Mouse (Mus musculus) embryo, embryonic 11 days (tissue): ENCODE measurements around the gene Id3.
"Not testable (repeated sequence)": the region's sequence is repeated elsewhere in the genome, so short reads cannot be mapped to it uniquely, and the experiment has no call there.

Experiments
- DNase-seq: peaks from one replicate; pipeline ENCODE4 v3.0.0-alpha.2; 2015

Id3 gene

DNA sequence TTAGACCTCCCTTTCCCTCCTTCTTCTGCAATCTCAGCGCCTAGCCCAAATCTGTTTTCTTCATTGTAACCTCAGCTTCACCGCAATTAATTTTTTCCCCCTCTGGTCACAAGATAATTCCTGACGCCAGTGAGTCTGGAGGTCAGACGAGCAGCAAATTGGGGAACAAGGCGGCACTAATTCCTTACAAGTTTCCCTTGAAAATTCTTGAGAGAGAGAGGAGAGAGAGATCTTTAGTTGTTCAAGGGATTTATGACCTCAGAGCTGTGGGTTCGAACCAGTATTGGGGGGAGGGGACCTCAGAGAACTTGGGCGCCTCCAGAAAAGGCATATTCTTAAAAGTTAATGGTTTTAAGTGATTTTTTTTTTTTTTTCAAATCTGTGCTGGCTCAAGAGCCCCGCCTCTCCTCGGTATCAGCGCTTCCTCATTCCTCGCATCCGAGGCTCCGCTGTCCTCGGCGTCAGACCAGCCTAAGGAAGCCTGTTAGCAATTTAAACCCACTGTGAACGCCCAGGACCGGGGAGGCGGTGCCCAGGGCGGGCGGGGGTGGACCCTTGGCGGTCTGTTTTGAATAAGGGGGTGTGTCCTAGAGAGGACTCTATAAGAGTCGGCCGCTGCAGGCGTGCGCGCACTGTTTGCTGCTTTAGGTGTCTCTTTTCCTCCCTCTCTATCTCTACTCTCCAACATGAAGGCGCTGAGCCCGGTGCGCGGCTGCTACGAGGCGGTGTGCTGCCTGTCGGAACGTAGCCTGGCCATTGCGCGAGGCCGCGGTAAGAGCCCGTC is at the start of gene Id3:
Gene Id3, plus strand, starts transcription at position 305 of the 784 bp plus-strand sequence.
- peak; percentile 97 for DNase-seq

DNA sequence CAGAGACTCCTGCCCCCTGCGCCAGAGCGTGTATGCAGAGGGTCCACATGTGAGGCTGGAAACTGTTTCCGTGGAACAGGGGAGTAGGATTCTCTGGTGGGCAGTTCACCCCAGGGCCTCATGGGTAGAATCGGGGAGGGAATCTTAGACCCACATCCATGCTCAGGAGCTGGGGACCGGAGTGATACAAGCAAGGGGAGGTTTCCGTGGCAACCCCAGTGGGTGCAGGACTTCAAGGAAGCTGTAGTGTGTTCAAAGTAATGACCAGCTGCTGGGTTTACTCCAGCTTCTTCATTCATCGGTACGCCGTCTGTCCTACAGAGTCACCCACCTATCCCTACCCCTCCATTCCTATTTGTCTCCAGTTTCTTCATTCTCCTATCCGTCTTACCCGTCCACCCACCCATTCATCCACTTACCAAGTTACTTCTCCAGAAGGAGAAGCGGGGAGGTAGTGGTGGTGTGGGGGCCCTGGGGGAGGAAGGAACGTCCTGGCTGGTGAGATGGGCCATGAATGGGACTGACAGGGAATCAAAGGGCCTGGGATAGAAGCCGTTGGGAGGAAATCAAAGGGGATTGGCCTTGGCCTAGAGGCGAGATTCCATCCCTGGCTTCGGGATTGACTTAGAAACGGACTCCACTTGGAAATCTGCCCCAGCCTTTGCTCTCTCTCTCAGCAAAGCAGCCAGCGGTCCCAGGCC is 48.6 kb upstream of the Id3 start:
- DNase-seq: no peak

DNA sequence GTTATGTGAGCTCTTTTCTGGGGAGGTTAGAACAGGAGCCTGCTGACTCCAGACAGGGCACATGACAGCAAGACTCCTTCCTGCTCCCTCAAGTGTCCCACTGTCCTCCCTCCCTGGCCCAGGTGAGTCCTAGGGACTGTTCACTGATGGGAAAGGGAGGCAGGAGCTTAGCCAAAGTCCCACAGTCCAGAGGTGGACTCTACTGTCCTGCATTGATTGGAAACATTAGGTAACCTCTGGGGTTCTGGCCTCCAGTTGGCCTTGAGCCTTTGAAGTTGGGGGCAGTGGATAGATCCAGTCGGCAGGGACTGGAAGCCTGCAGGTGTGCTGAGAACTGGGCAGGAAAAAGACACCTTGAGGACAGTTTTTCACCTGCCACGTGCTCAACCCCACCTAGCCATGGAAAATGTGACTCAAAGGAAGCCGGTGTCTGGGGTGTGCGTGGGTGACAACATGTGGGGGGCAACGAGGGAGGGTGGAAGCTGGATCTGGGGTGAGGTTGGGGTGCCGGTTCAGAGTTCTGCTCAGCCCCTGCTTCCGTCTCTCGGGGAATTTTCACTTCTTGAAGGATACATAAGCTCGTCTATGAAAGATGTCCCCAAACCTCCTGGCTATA is 47.7 kb upstream of the Id3 start:
- no peak for DNase-seq

DNA sequence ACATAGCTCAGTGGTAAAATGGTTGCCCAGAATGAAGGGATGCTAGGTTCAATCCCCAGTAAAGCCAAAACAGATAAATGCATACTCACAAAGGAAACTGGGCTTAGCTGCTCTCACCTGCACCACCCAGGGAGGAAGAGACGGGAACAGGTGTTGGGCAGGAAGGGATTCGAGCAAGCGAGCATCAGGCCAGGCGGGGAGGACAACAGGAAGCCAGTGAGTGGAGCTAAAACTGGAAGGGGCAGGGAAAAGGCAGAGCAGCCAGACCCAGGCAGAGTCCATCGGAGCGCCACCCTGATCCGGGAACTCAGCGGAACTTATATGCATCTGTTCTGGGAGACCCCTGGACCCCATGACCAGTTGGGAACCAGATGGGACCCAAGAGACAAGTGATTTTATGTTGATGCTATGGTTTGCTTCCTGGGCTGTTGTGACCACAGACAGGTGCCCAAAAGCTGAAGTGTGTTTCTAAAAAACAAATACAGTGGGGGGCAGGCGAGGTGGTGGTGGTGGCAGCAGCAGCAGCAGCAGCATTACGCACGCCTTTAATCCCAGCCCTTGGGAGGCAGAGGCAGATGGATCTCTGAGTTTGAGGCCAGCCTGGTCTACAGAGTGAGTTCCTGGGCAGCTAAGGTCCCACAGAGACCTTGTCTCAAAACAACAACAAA is 46.7 kb upstream of the Id3 start:
- no peak for DNase-seq

DNA sequence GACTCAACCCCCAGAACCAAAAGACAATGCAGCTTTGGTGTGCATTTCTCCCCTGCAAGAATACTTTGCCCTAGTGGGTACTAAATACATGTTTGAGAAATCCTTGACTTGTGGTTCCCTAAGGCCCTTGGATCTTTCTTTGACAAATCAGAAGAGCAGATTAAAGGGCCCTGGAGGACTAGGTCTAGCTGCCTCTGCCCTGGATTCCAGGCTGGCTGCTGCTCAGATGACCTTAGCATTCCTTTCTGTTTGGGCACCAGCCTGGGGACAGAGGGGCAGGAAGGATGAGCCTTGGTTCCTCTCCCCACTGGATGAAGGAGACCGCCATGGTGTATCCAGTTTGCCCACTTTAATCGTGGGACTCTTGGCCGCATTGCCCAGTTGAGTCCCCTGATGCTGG is 44.9 kb upstream of the Id3 start:
- no peak for DNase-seq

DNA sequence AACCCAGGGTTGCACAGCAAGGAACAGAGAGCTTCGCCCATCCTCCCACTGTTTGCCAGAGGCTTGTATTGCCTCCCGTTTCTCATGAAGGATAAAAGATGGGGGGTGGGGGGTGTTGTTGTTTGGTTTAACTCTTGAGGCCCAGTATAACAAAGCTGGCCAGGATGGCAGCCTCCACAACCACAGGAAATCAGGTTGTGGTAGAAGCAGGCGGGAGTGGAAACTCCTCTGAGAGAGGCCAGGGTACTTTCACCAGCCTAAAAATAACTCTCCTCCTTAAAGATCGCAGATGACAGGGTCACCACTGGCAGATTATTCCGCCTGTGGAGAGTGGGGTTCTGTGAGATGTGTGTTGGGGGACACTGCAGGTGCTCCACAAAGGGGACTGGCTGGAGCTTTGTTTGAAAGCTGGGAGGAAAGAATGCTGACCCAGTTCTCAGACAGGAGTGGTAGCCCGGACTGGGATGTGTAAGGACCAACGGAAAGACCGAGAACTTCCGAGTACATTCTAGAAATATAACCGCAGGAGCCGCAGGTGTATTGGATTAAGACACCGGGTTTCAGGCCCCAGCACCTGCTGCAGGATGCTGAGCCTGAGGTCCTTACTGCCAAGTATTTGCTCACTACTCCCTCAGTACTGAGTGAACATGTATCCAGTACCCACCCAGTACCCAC is 42.8 kb upstream of the Id3 start:
- no peak for DNase-seq

DNA sequence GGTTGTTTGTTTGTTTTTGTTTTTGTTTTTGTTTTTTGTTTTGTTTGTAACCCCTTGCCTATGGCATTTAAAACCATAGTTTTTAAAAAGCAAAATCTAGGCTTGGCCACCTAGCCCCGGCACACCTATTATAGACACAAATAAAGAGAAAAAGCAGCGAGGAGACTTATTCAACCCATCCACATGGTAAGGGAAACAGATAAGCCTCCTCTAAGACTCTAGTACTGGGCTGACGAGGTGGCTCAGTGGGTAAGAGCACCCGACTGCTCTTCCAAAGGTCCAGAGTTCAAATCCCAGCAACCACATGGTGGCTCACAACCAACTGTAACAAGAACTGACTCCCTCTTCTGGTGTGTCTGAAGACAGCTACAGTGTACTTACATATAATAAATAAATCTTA is 41.5 kb upstream of the Id3 start:
- DNase-seq: not testable (repeated sequence)

DNA sequence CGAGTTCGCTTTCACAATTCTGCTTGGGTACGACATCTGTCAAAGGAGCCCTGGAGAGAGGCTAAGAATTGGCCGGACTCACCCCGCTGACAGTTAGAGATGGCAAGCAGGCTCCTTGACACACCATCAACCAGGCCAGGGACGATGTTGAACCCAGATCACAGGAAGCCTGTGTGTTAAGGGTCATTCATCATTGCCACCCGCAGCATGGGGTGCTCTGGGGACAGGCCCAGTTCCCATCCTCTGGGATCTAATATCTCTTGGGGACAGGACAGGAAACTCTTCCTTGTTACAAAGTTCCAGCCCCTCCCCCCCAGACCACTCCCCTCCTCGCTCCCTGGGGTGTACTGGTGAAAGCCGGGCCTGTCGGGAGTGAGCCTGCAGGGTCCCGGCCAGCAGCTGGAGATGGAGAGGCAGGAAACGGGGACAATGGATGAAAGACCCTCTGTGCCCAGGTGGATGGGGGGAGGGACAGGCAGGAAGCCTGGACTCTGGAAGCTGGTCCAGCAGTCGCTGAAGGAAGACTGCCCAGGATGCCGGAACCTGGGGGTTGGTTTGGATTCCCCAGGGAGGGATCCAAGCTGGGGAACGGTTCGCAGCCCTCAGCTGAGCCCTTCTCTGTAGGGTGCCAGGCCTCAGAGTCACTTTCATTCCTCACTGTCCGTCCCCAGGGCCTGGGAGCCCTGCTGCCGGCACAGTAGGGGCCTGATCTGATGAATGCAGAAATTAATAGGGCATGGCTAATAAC is 38.5 kb upstream of the Id3 start:
- DNase-seq: peak; percentile 75

DNA sequence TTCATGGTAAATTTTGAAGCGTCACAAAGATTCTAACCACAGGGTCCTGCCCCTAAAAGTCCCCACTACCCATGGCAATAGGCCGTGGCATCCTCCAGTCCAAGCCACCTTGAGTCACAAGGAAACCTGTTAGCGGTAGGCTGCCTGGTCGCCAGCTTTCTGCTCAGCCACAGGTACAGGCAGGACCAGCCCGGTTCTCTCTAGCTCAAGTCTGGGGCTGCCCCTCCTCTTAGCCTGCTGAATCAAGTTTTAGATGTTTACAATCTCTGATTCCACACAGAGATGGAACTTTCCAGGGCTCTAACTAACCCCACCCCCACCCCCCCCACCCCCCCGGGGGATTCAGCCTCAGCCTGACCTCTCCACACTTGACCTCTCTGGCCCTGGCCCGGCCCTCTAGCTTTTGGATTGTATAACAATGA is 36.4 kb upstream of the Id3 start:
- no peak for DNase-seq

DNA sequence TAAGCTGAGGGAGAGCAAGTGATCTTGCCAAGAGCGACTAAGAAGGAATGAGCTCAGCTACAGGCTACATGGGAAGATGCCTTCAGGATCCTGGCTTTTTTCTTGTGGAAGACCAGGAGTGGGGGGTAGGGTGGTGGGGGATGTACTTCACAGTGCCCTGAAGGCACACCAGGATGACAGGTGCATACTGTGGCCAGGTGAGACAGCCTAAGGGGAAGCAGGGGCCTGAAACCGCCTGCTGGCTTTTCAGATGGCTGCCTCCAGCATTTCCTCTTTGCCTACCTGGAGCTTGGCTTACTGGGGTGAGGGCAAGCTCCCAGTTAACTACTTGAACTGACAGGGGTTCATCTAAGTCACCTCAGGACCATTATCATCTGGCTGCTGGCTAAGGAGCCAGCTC is 34.1 kb upstream of the Id3 start:
- no peak for DNase-seq

DNA sequence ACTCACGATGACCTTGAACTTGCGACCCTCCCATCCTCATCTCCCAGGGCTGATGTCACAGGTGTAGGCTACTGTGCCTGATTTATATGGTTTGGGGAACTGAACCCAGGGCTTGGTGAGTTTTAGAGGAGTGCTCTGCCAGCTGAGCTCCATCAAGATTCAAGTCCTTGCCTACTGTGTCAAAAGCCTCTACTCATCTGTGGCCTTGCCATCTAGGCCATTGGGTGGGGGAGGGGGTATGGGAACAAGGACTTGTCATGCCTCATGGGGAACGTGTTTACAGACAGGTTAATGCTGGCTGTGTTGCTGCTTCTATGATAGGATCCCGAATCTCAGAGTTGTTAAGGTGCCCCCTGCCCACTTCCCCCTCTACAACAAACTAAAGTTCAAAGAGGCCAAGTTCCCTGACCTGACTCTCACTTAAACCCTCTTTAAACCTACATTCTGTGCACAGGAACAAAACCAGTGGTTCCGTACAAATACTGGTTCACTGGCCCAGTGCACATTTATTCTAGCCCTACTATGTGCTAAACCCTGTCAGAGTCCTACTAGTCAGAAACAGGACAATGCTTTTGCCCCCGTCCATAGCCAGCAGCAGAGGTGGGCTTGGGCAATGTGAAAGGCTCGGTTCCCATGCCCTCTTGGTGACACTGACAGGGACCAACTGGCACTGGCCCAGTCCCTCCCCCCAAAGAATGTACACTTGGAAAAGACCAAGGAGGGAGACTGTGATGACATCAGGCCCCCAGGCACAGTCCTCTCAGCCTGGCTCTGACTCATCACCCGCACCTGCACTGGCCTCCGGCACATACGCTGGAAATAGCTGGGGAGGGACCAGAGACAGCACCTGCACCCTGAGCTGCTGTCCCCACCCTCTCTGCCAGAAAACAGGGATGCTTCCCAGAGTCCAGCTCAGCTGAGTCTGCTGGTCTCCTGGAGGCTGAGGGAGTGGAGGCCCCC is 33.1 kb upstream of the Id3 start:
- no peak for DNase-seq

DNA sequence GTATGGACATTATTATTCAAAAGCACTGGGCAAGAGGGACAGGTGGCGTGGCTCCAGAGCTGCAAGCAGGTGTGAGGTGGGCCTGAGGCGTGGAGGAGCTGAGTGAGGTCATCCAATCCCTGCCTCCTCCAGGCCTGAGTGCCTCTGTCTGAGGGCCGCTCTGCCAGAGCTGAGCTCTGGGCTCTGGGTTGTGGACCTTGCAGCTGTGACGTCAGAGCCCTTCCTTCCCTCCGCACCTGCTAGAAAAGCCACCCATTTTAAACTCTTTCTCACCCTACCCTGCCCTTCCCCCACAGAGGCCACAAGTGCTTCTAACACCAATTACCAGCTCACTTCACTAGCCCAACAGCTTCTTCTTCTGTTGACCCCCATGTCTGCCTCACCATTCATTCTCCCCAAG is 31.0 kb upstream of the Id3 start:
- DNase-seq: no peak

DNA sequence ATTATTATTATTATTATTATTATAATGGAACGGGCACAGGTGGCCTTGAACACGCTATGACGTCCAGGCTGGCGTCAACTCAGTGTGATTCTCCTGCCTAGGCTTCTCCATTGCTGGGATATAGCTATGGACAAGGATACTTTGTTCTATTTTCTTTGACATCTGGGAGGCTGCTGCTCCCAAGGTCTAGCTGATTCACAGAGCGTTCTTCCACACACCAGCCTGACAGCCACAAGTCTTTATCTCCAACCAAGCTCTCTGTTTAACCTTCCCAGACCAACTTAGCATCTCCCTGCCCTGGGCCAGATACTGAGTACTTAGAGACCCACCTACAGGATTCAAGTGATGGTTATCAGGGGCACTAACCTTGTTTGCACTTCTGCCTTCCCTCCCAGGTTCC is 28.6 kb upstream of the Id3 start:
- no peak for DNase-seq

DNA sequence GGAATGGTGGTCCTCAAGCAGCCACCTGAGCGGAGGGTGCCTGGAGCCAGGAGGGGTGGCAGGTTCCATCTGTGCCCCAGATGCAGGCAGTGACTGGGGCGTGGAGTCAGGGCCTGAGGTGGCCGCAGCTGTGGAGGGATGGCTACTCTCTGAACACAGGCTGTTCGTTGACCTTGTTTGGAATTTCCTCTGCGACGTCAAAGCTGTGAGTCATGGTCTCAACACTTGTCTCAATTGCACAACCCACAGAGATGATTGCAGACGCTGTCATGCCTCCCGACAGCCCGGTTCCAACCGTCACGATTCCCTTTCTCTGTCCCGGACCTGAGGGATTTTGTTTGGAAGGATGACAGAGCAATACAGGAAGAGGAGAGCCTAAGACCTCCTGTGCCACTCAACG is 26.3 kb upstream of the Id3 start:
- DNase-seq: peak; percentile 36

DNA sequence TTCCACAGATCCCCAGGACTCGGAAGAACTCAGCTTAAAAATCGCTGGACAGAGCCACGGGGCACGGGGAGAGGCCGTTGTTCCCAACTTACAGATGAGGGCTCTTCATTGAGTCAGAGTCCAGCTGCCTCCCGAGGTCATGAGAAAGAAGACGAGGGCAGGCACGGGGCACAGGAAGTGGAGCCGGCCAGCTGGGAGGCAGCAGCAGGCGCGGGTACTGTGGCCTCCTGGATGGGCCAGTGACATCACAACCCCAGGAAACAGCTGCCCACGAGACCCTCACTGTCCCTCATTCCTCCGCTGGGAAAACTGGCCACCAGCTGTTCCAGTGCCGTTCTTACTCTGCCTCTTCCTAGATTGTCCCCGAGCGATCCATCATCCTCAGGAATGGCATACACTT is 23.3 kb upstream of the Id3 start:
- DNase-seq: peak; percentile 57

DNA sequence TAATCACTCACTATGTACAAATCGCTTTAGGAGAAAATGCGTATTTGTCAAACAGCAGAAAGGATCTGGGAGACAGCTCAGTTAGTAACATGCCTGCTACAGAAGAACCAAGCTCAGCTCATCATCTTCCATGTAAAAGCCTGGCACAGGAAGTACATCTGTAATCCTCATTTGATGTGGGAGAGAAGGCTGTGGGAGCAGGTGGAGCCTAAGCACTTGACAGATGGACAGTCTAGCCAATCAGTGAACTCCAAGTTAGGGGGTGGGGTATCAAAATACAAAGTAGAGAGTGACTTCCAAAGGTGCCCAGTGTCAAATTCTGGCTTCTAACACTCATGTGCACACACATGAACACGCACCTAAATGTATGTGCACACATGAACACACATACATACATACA is 22.1 kb upstream of the Id3 start:
- no peak for DNase-seq

DNA sequence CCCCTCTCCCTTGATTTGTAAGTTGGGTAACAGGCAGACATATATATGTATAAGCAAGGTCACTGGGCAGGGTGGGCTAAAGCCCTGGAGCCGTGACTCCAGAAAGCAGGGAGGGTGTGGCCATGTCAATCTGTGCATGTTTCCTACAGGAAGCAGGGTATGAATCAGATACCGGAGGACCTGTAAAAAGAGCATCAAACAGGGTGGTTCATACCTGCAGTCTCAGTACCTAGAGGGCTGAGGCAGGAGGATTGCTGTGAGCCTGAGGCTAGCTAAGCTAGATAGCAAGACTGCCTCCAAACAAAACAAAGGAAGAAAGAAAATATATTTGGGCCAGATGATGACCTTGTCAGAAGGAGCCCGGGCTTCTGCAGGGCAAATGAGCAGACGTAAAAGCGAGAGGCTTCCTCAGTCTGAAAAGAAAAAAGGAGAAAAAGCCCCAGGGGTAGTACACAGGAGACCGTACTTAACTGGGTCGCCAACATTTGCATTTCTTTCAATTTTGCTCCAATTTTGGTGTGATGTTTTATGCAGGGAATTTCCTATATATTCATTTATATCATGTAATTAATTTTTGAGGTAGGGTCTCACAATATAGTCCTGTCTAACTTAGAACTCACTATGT is 21.3 kb upstream of the Id3 start:
- no peak for DNase-seq

DNA sequence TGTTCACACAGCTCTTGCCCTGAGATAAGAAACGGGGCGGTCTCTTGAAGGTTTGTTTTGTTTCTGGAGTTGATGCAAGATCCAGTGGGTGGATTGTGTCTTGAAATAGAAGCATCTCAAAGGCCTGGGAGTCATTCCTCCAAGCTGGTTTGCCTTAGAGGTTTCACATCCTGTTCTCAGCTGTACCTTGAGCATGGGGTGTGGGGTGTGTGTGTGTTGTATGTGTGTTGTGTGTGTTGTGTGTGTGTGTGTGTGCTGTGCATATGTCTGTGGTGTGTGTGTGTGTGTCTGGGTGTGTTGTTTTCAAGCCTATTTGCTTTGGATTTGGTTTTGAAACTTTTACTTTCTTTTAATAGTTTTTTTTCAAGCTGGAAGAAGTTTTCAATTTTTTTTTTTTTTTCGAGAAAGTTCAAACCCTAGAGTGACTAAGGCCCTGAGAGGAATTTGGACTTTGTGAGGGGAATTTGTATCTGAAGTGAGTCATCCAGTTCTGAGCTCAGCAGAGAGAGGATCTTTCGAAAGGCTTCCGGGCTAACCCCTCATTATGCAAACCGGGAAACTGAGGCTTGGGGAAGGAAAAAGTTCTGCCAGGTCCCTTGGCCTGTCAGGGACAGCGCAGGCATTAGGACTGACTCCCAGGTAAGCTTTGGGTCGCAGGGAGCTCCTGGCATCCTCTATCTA is 20.0 kb upstream of the Id3 start:
- DNase-seq: no peak

DNA sequence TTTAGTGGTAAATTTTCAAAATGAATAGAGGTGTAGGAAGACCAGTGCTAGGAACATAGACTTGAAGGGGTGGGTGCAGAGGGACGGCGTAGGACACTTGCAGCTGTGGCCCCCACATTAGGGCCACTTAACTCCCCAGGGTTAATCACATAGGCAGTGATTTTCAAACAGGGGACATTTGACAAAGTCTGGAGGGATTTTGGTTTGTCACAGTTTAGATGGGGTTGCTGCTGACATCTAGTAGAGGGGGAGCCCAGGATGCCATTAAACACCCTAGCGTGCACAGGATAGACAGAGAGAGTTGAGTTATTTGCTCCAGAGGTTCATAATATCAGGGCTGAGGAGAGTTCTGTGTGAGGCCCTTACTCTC is 19.5 kb upstream of the Id3 start:
- DNase-seq: no peak

DNA sequence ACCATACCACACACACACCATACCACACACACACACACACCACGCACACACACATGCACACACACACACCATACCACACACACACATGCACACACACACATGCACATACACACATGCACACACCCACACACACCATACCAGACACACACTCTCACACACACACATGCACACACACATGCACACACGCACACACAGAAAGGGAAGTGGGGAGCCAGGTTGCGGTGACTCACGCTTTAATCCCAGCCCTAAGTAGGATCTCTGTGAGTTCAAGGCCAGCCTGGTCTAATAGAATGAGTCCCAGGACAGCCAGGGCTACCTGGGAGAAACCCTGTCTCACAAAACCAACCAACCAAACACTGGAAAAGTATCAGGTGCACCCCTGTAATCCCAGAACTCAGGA is 18.7 kb upstream of the Id3 start:
- DNase-seq: no peak
